Mouse (Mus musculus): ENCODE data around the gene Stat3.

DNA sequence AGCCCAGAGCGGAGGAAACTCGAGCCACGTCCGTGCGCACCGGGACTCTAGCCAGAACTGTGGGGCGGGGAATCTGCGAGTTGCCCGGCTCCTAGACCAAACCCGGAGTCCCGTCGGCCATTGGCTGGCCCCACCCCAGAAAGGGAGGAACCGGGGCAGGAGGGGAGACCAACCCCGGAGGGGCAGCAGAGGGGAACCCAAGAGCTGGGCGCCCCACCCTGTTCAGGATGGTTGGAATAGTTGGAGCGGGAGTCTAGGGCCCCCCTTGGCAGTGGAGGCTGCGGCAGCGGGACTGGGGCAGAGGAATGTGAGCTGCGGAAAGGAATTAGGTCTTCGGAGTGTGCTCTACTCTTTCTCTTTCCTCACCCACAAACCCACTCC is 31.2 kb upstream of the Stat3 start, which contains the start of gene Cavin1:
- TF ChIP-seq CTCF (IDR thresholded peaks at IDR 0.05; ENCODE audit: low read depth): peak; percentile 26; the same call in 1 of the 2 replicates
- TF ChIP-seq EP300 (optimal IDR thresholded peaks at IDR 0.05): peak; percentile 23
